Mouse (Mus musculus) forebrain, postnatal 0 days (tissue): ENCODE results near the gene Sh3pxd2a. TPM values are rescaled to one million over a fixed set of nuclear protein-coding genes. Genes with fewer than 3 reads are reported as not detected.
A peak's percentile ranks its signal among the peaks of the same experiment; 100 is the strongest.

Experiments
- ATAC-seq: fragments of 200-750 bp; cut with Nextera tagmentation; 2 replicates; pipeline ENCODE4 v1.8.0; 2017; ENCODE audit warnings: mild to moderate bottlenecking, moderate library complexity
- DNase-seq: peaks from one replicate; pipeline ENCODE4 v3.0.0-alpha.2; 2015
- H3K27ac ChIP-seq: fragments of 300-500 bp; sonication (generic); 2 replicates; pipeline ENCODE4 v1.5.1; 2014; ENCODE audit warnings: low read depth, mild to moderate bottlenecking, antibody characterized with exemption, low read length, moderate library complexity, mixed read lengths
- H3K27me3 ChIP-seq: fragments of 300-500 bp; sonication (generic); 2 replicates; pipeline ENCODE4 v1.6.1; 2014; ENCODE audit warnings: mild to moderate bottlenecking, low read length, mixed read lengths; ENCODE audit not compliant: insufficient read depth
- H3K36me3 ChIP-seq: fragments of 300-500 bp; sonication (generic); 2 replicates; pipeline ENCODE4 v1.6.1; 2014; ENCODE audit warnings: mild to moderate bottlenecking, moderate library complexity; ENCODE audit not compliant: insufficient read depth
- H3K4me1 ChIP-seq: fragments of 300-500 bp; sonication (generic); 2 replicates; pipeline ENCODE4 v1.6.1; 2014; ENCODE audit warnings: antibody characterized with exemption; ENCODE audit not compliant: insufficient read depth
- H3K4me2 ChIP-seq: fragments of 300-500 bp; sonication (generic); 2 replicates; pipeline ENCODE4 v1.6.1; 2014; ENCODE audit warnings: low read depth, mild to moderate bottlenecking, moderate library complexity
- H3K4me3 ChIP-seq: fragments of 300-500 bp; sonication (generic); 2 replicates; pipeline ENCODE4 v1.5.1; 2014; ENCODE audit warnings: low read depth, low read length, mixed read lengths
- H3K9ac ChIP-seq: fragments of 300-500 bp; sonication (generic); 2 replicates; pipeline ENCODE4 v1.6.1; 2014; ENCODE audit warnings: mild to moderate bottlenecking
- H3K9me3 ChIP-seq: fragments of 300-500 bp; sonication (generic); 2 replicates; pipeline ENCODE4 v1.6.1; 2016; ENCODE audit warnings: low read length
- CTCF ChIP-seq: sonication (generic); IDR thresholded peaks from 2 replicates; pipeline ENCODE4 v1.5.1; 2016; ENCODE audit warnings: antibody characterized with exemption, control low read depth, low read depth
- WGBS: fragments of 180-500 bp; shearing (Covaris S2); extraction: QIAGEN DNeasy Blood & Tissue Kit; methylation state at CpG from one replicate; pipeline ENCODE4 v1.1.7; 2014; 5-methylcytosine and 5-hydroxymethylcytosine counted together
- polyA plus RNA-seq: library from polyadenylated mRNA; unstranded; fragments of >200 nt; fragmentation: Nextera tagmentation; extraction: Ambion mirVana; gene quantifications from 2 replicates; pipeline ENCODE4 v1.2.1, GENCODE M21; 2015
- total RNA-seq: library from RNA; depleted of rRNA; stranded (reverse); fragments of >200 nt; gene quantifications from 2 replicates; pipeline ENCODE4 v1.2.3, GENCODE M21; 2014

The Sh3pxd2a gene
- total and polyA plus RNA-seq, 2 experiments from 2014 or later: 1.2 to 20.8 TPM

DNA sequence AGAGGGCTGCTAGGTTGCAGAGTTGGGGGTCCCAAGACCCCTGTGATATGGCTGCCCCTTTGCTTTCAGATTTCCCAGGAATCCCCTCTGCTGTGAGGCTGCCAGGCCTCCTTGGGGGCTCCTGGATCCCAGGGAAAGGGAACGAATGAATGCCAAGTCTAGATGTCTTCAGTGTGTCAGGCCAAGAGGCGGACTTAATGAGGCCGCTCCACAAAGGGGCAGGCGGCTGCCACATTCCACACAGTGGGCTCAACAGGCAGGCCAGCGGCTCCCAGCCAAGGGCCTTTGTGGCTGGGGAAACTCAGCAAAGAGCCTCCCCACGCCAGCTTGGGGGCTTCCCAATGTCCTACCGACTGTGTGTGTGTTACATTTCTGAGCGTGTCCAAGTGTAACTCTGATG, 109.7 kb downstream of the Sh3pxd2a start:
- peak; percentile 65; the same call in 1 of the 2 replicates for ATAC-seq
- H3K4me3 ChIP-seq: no peak overlapping the region
- peak; percentile 64 for DNase-seq
- no peak overlapping the region for H3K9ac ChIP-seq
- H3K27ac ChIP-seq: no peak overlapping the region
- H3K9me3 ChIP-seq: no peaks in the 10 kb centered on the region
- WGBS: 18% methylated on average over 8 of the region's 8 CpGs
- no peak overlapping the region for H3K4me2 ChIP-seq
- H3K27me3 ChIP-seq: no peaks in the 10 kb centered on the region
- no peaks in the 10 kb centered on the region; the same call in 1 of the 2 replicates for H3K4me1 ChIP-seq
- H3K36me3 ChIP-seq: no peaks in the 10 kb centered on the region
- no peak for TF ChIP-seq CTCF

DNA sequence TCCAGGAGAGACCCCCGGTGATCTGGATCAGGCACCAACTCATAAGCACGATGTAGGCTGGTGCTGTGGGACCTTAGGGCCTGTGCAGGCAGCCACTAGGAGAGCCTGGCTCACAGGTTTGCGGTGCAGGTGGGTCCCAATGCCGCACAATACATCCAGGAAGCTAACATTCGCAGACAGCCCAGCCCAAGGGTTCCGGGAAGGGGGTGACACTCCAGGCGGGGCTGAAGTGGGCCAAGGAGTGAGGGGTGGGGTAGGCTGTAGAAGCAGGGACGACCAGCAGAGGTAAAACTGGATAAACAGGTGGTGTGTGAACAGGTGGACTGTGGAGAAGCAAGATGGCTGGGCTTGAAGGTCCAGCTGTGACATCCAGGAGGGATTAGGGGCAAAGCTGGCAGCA, 115.2 kb downstream of the Sh3pxd2a start:
- DNase-seq (no peak), ATAC-seq (0 out of 2 replicates have a peak, but pooled peaks have one; percentile 5)
- Histone ChIP-seq H3K4me3 (no peak overlapping the region), H3K27me3 (peaks cover 7% of the 10 kb centered on the region; the same call in 1 of the 2 replicates), H3K4me1 (no peaks in the 10 kb centered on the region), H3K36me3 (no peaks in the 10 kb centered on the region), H3K4me2 (no peak overlapping the region), H3K9ac (no peak overlapping the region), H3K9me3 (no peaks in the 10 kb centered on the region), H3K27ac (no peak overlapping the region)
- 83% methylated on average over 8 of the region's 8 CpGs for whole genome bisulfite sequencing
- TF ChIP-seq CTCF: no peak

DNA sequence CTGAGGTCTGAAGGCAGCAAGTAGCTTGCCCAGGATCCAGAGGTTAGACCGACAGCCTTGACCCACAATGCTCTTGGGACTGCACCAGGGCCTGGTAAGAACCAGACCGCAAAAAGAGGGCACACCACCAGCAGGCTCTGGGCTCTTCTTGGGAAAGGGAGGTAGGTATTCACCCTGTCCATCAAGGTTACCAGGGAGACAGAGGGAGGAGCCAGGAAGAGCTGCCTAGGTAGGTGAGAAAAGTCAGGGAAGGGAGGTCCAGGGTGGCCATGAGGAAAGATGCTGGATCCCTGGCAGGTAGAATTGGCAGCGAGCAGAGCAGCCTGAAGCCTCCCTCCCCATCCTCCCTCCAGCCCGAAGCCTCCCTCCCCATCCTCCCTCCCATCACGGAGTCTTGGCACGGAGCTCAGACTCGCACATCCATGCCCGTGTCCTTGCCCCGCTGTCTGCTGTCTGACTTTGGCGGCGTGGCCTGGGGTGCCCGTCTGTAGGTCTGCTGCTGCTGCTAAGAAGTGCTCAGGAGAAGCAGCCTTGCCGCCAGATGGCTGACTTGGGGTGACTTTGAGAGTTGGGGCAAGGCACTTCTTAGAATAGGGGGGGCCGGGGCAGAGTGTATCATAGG, 115.7 kb downstream of the Sh3pxd2a start:
- no peak overlapping the region for H3K27ac ChIP-seq
- ATAC-seq: peak; percentile 29; the same call in 1 of the 2 replicates
- H3K4me1 ChIP-seq: no peaks in the 10 kb centered on the region
- no peak overlapping the region for H3K4me3 ChIP-seq
- no peaks in the 10 kb centered on the region for H3K9me3 ChIP-seq
- H3K9ac ChIP-seq: no peak overlapping the region
- H3K27me3 ChIP-seq: peaks cover 13% of the 10 kb centered on the region
- no peak for TF ChIP-seq CTCF
- no peak overlapping the region for H3K4me2 ChIP-seq
- 50% methylated on average over 14 of the region's 14 CpGs for WGBS
- H3K36me3 ChIP-seq: no peaks in the 10 kb centered on the region
- no peak for DNase-seq

DNA sequence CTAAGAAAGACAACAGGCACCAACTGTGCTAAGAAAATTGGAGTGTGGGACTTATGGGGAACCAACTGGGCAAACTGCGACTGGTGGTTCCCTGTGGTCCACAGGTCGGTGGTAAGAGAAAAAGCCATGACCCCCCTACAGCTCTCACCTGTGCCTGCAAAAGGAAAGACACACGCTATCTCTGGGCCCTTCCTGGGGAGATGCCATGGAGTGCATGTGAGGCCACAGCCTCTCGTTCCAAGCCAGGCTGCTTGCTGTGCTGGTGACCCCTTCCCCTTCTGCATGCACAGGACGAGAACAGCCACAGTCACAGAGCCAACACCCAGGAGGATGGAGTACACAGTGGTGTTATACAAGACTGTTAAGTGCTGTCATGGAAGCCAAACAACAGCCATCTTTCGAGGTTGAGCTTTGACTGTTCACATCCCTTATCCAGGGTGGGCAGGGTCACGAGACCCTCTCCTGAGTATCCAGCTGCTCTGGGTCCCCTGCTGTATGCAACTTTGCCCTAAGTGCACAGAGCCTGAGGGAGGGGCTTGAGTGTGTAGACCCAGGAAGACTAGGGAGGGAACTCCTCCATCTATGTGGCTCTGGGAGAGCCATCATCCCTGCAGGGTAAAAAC, 117.1 kb downstream of the Sh3pxd2a start:
- Histone ChIP-seq H3K27me3 (peaks cover 19% of the 10 kb centered on the region), H3K4me3 (no peak overlapping the region), H3K9ac (no peak overlapping the region), H3K9me3 (no peaks in the 10 kb centered on the region), H3K27ac (no peak overlapping the region), H3K4me2 (no peak overlapping the region), H3K4me1 (no peaks in the 10 kb centered on the region), H3K36me3 (no peaks in the 10 kb centered on the region)
- WGBS: 63% methylated on average over 7 of the region's 7 CpGs
- ATAC-seq (no peak), DNase-seq (no peak)
- no peak for TF ChIP-seq CTCF

DNA sequence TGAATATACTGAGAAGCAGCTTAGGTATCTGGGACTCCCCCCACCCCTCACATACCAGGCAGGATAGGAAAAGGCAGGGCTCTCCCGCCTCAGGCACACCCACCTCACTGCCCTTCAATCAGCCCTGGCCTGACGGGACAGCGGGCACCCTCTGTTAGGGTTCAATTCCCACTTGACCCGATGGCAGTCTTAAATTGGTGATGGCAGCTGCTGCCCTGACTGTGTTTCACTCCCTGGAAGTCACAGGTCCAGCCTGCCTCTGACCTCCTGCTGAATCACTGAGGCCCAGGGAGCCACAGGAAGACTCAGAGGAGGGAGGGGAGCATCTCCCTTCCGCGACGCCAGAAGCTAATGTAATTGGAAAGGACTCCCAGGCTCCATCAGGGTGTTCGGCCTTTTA, 117.6 kb downstream of the Sh3pxd2a start:
- DNase-seq (no peak), ATAC-seq (no peak)
- Histone ChIP-seq H3K36me3 (no peaks in the 10 kb centered on the region), H3K27ac (no peak overlapping the region), H3K4me2 (no peak overlapping the region), H3K27me3 (peaks cover 23% of the 10 kb centered on the region), H3K4me1 (no peaks in the 10 kb centered on the region), H3K4me3 (no peak overlapping the region), H3K9ac (no peak overlapping the region), H3K9me3 (no peaks in the 10 kb centered on the region)
- WGBS: 62% methylated on average over 8 of the region's 8 CpGs
- no peak for TF ChIP-seq CTCF

DNA sequence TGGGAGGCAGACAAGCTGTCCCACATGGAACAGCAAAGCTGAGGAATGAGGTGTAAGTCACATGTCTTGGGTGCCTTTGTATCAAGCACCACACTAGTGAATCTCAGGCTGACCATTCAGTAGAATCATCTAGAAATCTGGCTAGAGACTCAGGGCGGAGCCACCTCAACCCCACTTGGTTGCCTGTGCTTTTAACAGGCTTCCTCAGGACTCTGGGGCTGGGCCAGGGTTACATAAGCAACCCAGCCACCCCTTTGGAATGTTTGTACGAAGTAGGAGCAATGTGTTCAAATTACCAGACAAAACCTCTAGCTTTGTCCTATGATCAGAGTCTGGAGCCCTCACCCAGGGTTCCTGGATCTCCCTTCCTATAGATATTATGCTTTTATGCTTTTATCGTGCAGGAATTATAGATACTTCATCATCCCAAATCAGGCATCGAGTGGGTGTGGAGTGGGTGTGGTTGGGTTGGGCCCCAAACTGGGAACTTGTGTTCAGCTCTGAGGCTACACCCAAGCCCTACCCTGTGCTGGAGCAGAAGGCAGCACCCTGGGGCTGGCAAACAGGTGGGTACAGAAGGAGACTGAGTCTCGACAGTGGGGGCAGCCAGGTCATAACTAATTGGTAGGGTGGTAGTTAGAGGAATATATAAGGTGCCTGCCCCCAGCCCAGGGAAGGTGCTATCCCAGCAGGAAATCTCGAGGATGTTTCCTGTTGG, 118.2 kb downstream of the Sh3pxd2a start:
- ATAC-seq (no peak), DNase-seq (no peak)

DNA sequence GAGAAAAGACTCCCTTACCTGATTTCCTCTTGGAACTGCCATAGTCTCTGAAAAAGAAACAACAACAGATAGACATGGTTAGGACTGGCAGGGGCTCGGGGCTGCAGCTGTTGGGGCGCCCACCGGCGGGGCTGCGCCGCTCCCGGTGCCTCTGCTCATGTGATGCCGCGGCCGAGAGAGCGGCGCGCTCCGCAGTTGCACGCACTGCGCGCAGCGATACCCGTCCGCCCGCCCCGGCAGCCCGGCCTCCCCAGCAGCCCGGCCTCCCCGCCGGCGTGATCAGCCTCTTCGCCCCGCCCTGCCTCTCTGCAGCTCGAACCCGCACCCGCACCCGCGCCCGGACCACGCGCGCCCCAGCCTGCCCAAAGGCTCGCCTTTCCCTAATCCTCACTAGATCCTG, 120.8 kb downstream of the Sh3pxd2a start:
- Histone ChIP-seq H3K4me3 (peak overlapping the region; percentile 35), H3K9ac (peak overlapping the region; percentile 43), H3K4me2 (peak overlapping the region; percentile 60), H3K27me3 (peaks cover 23% of the 10 kb centered on the region), H3K36me3 (no peaks in the 10 kb centered on the region), H3K4me1 (no peaks in the 10 kb centered on the region; the same call in 1 of the 2 replicates), H3K9me3 (no peaks in the 10 kb centered on the region), H3K27ac (no peak overlapping the region)
- TF ChIP-seq CTCF: no peak
- WGBS: 4% methylated on average over 39 of the region's 39 CpGs
- ATAC-seq (peak; percentile 69), DNase-seq (no peak)

More for the DNA sequence above, 118.2 kb downstream of the Sh3pxd2a start:
- Histone ChIP-seq H3K4me3 (no peak overlapping the region), H3K4me1 (no peaks in the 10 kb centered on the region), H3K36me3 (no peaks in the 10 kb centered on the region), H3K9me3 (no peaks in the 10 kb centered on the region), H3K4me2 (no peak overlapping the region), H3K27ac (no peak overlapping the region), H3K27me3 (peaks cover 23% of the 10 kb centered on the region), H3K9ac (no peak overlapping the region)
- no peak for TF ChIP-seq CTCF
- 86% methylated on average over 6 of the region's 6 CpGs for WGBS
